Mouse (Mus musculus) B cell, adult 2 months (primary cell): ENCODE measurements at regions not wholly inside any gene's neighbourhood (a gene's known extent, or its start where the extent isn't known, plus 50 kb on each side); places are given as distances from the start of the nearest gene placed in this dataset.

ENCODE experiments used
- DNase-seq, 2 experiments: peaks; one replicate each; pipeline ENCODE4 v3.0.0; 2022

- DNase-seq, result no peak
Observed at GRCm38 (mm10) chr2:172777774-172778173, 162.3 kb downstream of the Bmp7 start.

DNA sequence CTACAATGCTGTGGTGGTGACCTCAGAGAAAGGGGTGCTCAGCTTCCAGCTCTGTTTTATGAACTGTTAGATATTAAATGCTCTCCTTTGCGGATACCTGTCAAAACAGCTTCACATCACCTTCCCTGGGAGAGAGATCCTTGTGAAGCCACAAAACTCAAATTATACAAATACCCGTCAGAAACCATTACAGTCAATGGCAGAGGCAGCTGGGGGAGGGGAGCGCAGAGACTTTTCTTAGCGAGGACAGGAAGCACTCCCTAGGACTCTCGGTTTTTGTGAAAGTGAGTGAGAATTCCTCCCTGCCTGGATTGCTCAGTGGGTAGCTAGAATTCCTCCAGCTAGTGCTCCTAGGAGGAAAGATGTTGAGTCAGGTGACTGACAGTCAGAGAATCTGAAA, 161.0 kb downstream of the Bmp7 start:
- DNase-seq, result no peak

- no peak for DNase-seq
Observed at GRCm38 (mm10) chr2:172782686-172783085, 157.4 kb downstream of the Bmp7 start.

DNA sequence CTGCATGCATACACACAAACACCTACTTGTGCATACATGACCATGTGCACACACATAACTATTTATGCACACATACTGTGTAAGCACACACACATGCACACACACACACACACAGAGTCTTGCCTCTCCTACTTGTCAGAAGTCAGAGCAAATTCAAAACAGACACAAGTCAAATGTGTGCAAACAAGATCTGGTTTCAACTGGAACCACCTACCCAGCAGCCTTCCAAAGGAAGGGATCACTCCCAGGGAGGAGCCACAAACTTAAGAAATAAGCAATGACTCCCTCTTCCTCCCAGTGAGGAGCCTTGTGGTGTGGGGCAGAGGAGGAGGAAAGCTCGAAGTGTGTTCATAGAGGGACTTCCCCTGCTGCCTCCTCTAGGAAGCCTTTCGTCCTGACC, 153.8 kb downstream of the Bmp7 start:
- no peak for DNase-seq

GRCm38 (mm10) chr2:172787203-172787944, 152.7 kb downstream of the Bmp7 start:
- DNase-seq, result no peak

DNA sequence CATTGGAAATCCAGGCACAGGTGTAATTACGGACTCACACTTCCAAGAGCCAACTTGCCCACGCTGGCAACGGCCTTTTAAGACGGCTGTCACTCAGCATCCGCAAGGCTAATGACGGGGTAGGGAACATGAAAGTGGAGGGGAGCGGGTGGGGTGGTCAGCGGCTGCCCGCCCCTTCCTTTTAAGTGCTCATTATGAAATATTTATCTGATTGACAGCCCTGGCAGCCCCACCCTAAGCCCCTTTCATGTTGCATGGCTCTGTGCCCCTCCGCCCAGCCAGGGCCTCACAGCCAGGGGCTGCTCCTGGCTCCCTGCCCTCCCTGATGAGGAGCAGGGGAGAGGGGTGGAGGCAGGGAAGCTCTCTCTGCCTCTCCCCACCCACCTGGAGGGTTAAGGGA, 150.9 kb downstream of the Bmp7 start:
- no peak for DNase-seq

GRCm38 (mm10) chr2:172792555-172792954, 147.6 kb downstream of the Bmp7 start:
- DNase-seq, result no peak

DNA sequence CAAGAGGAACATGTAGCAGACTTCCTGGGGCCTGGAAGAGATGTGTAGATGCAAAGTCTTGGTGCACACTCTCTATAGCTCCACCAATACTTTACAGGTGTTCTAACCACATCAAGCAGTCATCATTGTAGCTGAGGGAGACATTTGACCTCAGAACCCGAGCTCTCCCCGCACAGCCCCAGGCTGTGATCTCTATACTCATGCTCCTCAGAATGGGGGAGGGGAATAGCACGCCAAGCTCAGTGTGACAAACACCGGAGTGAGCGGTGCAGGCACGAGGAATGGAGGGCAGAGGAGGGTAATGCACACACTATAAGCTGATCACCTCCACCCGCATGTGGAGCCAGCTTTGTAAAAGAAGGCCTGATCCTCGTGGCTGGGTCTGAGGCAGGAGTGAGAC, 146.1 kb downstream of the Bmp7 start:
- DNase-seq, result no peak

DNA sequence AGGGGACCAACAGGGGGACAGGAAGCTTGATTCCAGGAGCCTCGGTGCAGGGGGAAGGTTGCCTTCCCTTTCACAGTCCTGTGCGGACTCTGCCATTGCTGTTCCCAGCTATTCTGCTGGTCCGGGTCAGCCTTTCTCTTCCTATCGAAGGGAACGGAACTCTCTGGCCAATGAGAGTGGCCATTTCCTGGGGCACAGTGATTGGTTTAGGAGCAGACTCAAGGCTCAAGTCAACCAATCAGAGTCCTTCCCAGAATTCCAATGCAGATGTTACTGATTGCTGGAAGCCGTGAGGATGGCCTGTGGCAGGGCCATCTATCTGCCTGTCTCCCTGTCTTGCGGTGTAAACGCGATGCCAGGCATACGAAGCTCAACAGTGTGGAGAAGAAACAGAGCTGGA, 145.3 kb downstream of the Bmp7 start:
- no peak for DNase-seq

GRCm38 (mm10) chr2:172796104-172796503, 144.0 kb downstream of the Bmp7 start:
- no peak for DNase-seq

DNA sequence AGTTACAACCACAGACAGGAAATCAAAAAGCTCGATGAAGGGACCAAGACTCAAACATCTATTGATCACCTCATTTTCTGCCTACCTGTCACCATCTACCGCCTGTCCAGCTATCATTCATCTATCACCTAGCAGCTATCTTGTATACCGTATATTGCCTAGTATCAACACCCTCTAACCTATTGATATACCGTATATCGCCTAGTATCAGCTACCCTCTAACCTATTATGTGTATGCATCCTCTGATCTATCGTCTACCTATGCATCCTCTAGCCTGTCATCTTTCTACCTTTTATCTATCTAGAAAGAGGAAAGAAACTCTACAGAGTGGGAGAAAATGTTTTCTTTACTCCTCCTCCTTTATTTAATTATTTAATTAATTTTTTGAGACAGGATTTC, 143.2 kb downstream of the Bmp7 start:
- DNase-seq, result no peak

DNA sequence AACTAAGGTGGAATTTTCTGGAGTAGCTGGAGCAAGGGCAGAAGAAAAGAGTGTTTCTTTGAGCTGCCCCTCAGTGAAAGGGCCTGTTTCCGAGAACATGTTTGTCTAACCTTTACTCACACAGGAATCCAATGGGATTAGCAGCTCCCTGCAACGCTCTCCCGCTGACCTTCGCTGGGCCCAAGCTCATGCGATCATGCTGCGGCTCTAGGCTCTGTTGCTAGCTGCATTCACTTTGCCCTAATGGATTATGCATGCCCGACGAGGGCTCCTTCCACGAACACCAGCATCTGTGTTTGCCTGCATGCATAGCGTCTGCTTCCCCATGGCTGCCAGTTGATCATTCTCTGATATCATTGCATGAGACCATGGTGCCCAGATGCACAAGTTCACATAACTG, 140.2 kb downstream of the Bmp7 start:
- DNase-seq, result no peak

DNA sequence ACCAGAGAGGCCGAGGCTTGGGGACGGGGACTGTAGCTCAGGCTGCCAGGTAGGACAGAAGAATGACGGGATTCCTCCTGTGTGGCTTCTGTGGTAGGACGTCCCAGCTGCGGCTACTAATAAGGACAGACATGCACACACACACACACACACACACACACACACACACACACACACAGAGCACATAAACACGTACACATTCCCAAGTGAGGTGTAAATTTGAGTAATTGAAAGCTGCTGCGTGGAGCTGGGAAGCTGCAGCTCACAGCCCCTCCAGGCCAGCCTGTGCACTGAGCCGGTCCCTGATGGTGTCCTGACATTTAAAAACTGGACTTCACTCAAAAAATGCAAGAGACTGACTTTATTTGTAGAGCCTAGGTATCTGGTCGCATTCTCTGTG, 139.3 kb downstream of the Bmp7 start:
- DNase-seq, result no peak

GRCm38 (mm10) chr2:172801804-172802203, 138.3 kb downstream of the Bmp7 start:
- DNase-seq, result no peak

GRCm38 (mm10) chr2:172807446-172807845, 132.7 kb downstream of the Bmp7 start:
- DNase-seq, result no peak

GRCm38 (mm10) chr2:172809306-172809705, 130.8 kb downstream of the Bmp7 start:
- DNase-seq, result no peak

GRCm38 (mm10) chr2:172813319-172813718, 126.8 kb downstream of the Bmp7 start:
- no peak for DNase-seq

GRCm38 (mm10) chr2:172813906-172814305, 126.2 kb downstream of the Bmp7 start:
- no peak for DNase-seq

GRCm38 (mm10) chr2:172815146-172815545, 125.0 kb downstream of the Bmp7 start:
- DNase-seq, result no peak

- no peak for DNase-seq
Observed at GRCm38 (mm10) chr2:172817058-172817745, 122.9 kb downstream of the Bmp7 start.
